Mouse (Mus musculus): ENCODE measurements around the gene Gm10277.
"Not testable (repeated sequence)": the region's sequence is repeated elsewhere in the genome, so short reads cannot be mapped to it uniquely, and the experiment has no call there.

Gm10277 gene

GRCm38 (mm10) chr11:77771879-77772713, 15.5 kb downstream of the Gm10277 start:
- no peak for DNase-seq (ENCODE audit: low read depth, low spot score)

- no peak for DNase-seq (ENCODE audit: low read depth, low spot score)
These were observed 17.2 kb downstream of the Gm10277 start for GRCm38 (mm10) chr11:77770346-77770745.

GRCm38 (mm10) chr11:77769496-77769895, 18.1 kb downstream of the Gm10277 start:
- DNase-seq (ENCODE audit: low read depth, low spot score), result no peak

GRCm38 (mm10) chr11:77766351-77767001, 21.1 kb downstream of the Gm10277 start:
- no peak for DNase-seq (ENCODE audit: low read depth, low spot score)

- no peak for DNase-seq (ENCODE audit: low read depth, low spot score)
These were observed 22.1 kb downstream of the Gm10277 start for GRCm38 (mm10) chr11:77765459-77765777.

GRCm38 (mm10) chr11:77764694-77765458, 22.7 kb downstream of the Gm10277 start:
- DNase-seq (ENCODE audit: low read depth, low spot score), result no peak

- peak; percentile 34 for DNase-seq (ENCODE audit: low read depth, low spot score)
These were observed 23.7 kb downstream of the Gm10277 start for GRCm38 (mm10) chr11:77763673-77764340.

- DNase-seq (ENCODE audit: low read depth, low spot score), result peak; percentile 72
These were observed 24.5 kb downstream of the Gm10277 start, which contains the start of gene Myo18a for GRCm38 (mm10) chr11:77762783-77763672. Gene Myo18a, plus strand, starts transcription at chr11:77763246.

- DNase-seq (ENCODE audit: low read depth, low spot score), result no peak
These were observed 27.5 kb downstream of the Gm10277 start for GRCm38 (mm10) chr11:77760031-77760430.

GRCm38 (mm10) chr11:77753469-77753868, 34.1 kb downstream of the Gm10277 start:
- DNase-seq (ENCODE audit: low read depth, low spot score), result no peak

- no peak for DNase-seq (ENCODE audit: low read depth, low spot score)
These were observed 35.0 kb downstream of the Gm10277 start for GRCm38 (mm10) chr11:77752525-77752924.

GRCm38 (mm10) chr11:77748996-77749395, 38.6 kb downstream of the Gm10277 start:
- no peak for DNase-seq (ENCODE audit: low read depth, low spot score)

- DNase-seq (ENCODE audit: low read depth, low spot score), result not testable (repeated sequence)
These were observed 40.4 kb downstream of the Gm10277 start for GRCm38 (mm10) chr11:77747103-77747502.

GRCm38 (mm10) chr11:77746652-77747051, 40.9 kb downstream of the Gm10277 start:
- no peak for DNase-seq (ENCODE audit: low read depth, low spot score)

GRCm38 (mm10) chr11:77743966-77744365, 43.6 kb downstream of the Gm10277 start:
- no peak for DNase-seq (ENCODE audit: low read depth, low spot score)

GRCm38 (mm10) chr11:77738555-77738954, 49.0 kb downstream of the Gm10277 start:
- no peak for DNase-seq (ENCODE audit: low read depth, low spot score)

- DNase-seq (ENCODE audit: low read depth, low spot score), result peak; percentile 90
These were observed 50.3 kb downstream of the Gm10277 start for GRCm38 (mm10) chr11:77737289-77737688.
